Mouse (Mus musculus): Measurements from ENCODE around the gene Wdfy2. TPM values are rescaled to one million over a fixed set of nuclear protein-coding genes. Genes with fewer than 3 reads are reported as not detected.

The Wdfy2 gene
- total and polyA plus RNA-seq, 2 experiments = 6.1 to 10.7 TPM

DNA sequence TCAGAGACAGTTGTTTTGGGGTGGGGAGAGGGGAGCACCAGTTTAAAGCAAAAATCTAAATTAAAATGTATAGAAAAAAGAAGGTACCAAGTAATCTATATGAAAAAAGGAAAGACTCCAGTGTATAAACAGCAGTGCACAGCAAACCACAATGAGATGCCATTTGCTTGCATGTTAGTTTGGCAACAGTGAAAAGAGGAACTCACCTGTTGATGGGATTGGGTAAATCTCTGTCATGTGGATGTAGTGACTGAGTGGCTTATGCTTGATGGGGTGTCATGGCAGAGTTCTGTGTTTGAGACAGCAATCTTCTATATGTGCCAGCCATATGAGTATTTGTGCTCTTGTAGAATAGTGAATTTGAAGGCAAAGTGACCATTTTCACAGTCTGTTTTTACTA lies 85.2 kb downstream of the Wdfy2 start:
- Histone ChIP-seq H3K4me3 (ENCODE audit: insufficient read depth, low read depth, low read length) (no peak overlapping the region), H3K79me2 (ENCODE audit: control insufficient read depth, insufficient read depth, low read length) (no peaks in the 10 kb centered on the region), H3K9ac (ENCODE audit: low read depth, low read length) (no peak overlapping the region), H3K27ac (replicated peaks; ENCODE audit: insufficient read depth, low read depth, low read length) (no peak overlapping the region), H3K27me3 (ENCODE audit: control insufficient read depth, insufficient read depth, low read length) (no peaks in the 10 kb centered on the region), H3K4me1 (ENCODE audit: control insufficient read depth, insufficient read depth, low read length) (peaks cover 10% of the 10 kb centered on the region), H3K36me3 (ENCODE audit: control insufficient read depth, insufficient read depth, low read length) (no peaks in the 10 kb centered on the region; the same call in 1 of the 2 replicates)
- no peak for TF ChIP-seq CTCF (IDR thresholded peaks at IDR 0.05; ENCODE audit: low read depth, low read length)
- TF ChIP-seq POLR2A (IDR thresholded peaks at IDR 0.05; ENCODE audit: extremely low read depth, insufficient read depth, low read length) = no peak
- DNase-seq (ENCODE audit: extremely low read depth, low read depth, low spot score) = no peak

DNA sequence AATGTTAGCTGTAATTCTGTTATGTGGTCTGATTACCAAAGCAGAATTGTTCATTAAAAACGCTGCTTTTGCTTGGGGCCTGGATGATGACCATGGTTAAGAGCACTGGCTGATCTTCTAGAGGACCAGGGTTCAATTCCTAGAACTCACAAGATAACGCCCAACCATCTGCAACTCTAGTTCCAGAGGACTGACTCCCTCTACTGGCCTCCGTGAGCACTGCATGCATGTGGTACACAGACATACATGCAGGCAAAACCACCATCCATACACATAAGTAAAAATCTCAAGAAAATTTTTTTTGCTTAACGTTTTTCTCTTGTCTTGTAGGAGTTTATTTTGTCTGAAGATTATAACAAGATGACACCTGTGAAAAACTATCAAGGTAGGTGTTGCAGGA lies 87.3 kb downstream of the Wdfy2 start:
- Histone ChIP-seq H3K27me3 (ENCODE audit: control insufficient read depth, insufficient read depth, low read length) (no peaks in the 10 kb centered on the region), H3K4me1 (ENCODE audit: control insufficient read depth, insufficient read depth, low read length) (peaks cover 10% of the 10 kb centered on the region), H3K36me3 (ENCODE audit: control insufficient read depth, insufficient read depth, low read length) (peaks cover 8% of the 10 kb centered on the region; the same call in 1 of the 2 replicates), H3K9ac (ENCODE audit: low read depth, low read length) (no peak overlapping the region), H3K4me3 (ENCODE audit: insufficient read depth, low read depth, low read length) (no peak overlapping the region), H3K27ac (replicated peaks; ENCODE audit: insufficient read depth, low read depth, low read length) (no peak overlapping the region), H3K79me2 (ENCODE audit: control insufficient read depth, insufficient read depth, low read length) (no peaks in the 10 kb centered on the region)
- peak; percentile 46; the same call in 1 of the 2 replicates for TF ChIP-seq CTCF (IDR thresholded peaks at IDR 0.05; ENCODE audit: low read depth, low read length)
- no peak for TF ChIP-seq POLR2A (IDR thresholded peaks at IDR 0.05; ENCODE audit: extremely low read depth, insufficient read depth, low read length)
- DNase-seq (ENCODE audit: extremely low read depth, low read depth, low spot score) = no peak
- 89% methylated on average over 4 of the region's 4 CpGs for whole genome bisulfite sequencing

DNA sequence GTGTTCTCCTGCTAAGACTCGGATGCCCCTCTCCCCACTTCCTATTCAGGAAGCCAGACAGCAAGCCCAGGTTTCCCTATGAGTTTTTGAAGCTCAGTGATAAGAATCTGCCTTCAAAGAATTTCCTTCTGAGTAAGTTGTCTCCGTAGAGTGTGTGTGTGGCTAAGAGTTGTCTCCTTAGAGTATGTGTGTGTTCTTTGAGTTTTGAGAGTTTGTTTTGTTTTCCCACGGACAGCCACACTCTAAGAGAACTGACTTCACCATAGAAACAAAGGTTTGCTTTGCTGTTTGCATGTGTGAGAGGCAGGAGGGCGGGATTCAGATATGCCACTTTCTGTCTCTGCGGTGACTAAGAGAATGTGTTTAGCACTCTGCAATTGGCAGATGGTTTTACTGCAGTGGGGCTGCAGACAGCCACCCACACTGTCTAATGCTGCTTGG lies 90.6 kb downstream of the Wdfy2 start:
- no peaks in the 10 kb centered on the region for H3K4me1 ChIP-seq (ENCODE audit: control insufficient read depth, insufficient read depth, low read length)
- no peak overlapping the region for H3K27ac ChIP-seq (replicated peaks; ENCODE audit: insufficient read depth, low read depth, low read length)
- H3K79me2 ChIP-seq (ENCODE audit: control insufficient read depth, insufficient read depth, low read length) = no peaks in the 10 kb centered on the region
- H3K27me3 ChIP-seq (ENCODE audit: control insufficient read depth, insufficient read depth, low read length) = no peaks in the 10 kb centered on the region
- TF ChIP-seq POLR2A (IDR thresholded peaks at IDR 0.05; ENCODE audit: extremely low read depth, insufficient read depth, low read length) = no peak
- TF ChIP-seq CTCF (IDR thresholded peaks at IDR 0.05; ENCODE audit: low read depth, low read length) = no peak
- peaks cover 11% of the 10 kb centered on the region; the same call in 1 of the 2 replicates for H3K36me3 ChIP-seq (ENCODE audit: control insufficient read depth, insufficient read depth, low read length)
- DNase-seq (ENCODE audit: extremely low read depth, low read depth, low spot score) = no peak
- no peak overlapping the region for H3K9ac ChIP-seq (ENCODE audit: low read depth, low read length)
- WGBS = 78% methylated on average over 5 of the region's 5 CpGs
- no peak overlapping the region for H3K4me3 ChIP-seq (ENCODE audit: insufficient read depth, low read depth, low read length)

DNA sequence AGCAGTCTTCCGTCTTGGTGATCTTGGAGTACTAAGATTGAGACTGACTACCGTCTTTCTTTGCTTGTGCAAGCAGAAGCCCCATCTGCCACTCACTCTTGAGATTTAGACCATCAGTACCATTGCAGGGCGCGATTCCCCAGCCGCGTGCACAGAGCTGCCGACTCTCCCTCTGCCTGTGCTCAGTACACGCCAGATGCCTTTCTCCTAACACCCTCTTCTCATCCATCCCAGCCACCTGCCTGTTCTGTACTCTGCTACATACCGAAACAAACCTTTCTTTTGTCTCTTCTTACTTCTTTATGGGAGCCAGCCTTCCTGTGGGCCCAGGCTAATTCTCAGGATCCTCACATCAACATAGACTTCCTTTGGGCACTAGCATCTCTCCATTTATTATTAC lies 97.9 kb downstream of the Wdfy2 start:
- Histone ChIP-seq H3K4me1 (ENCODE audit: control insufficient read depth, insufficient read depth, low read length) (no peaks in the 10 kb centered on the region), H3K4me3 (ENCODE audit: insufficient read depth, low read depth, low read length) (no peak overlapping the region), H3K36me3 (ENCODE audit: control insufficient read depth, insufficient read depth, low read length) (peaks cover 17% of the 10 kb centered on the region; the same call in 1 of the 2 replicates), H3K79me2 (ENCODE audit: control insufficient read depth, insufficient read depth, low read length) (no peaks in the 10 kb centered on the region), H3K27me3 (ENCODE audit: control insufficient read depth, insufficient read depth, low read length) (no peaks in the 10 kb centered on the region), H3K9ac (ENCODE audit: low read depth, low read length) (no peak overlapping the region), H3K27ac (replicated peaks; ENCODE audit: insufficient read depth, low read depth, low read length) (no peak overlapping the region)
- TF ChIP-seq CTCF (IDR thresholded peaks at IDR 0.05; ENCODE audit: low read depth, low read length) (no peak), POLR2A (IDR thresholded peaks at IDR 0.05; ENCODE audit: extremely low read depth, insufficient read depth, low read length) (no peak)
- DNase-seq (ENCODE audit: extremely low read depth, low read depth, low spot score) = no peak
- WGBS = 92% methylated on average over 9 of the region's 9 CpGs

DNA sequence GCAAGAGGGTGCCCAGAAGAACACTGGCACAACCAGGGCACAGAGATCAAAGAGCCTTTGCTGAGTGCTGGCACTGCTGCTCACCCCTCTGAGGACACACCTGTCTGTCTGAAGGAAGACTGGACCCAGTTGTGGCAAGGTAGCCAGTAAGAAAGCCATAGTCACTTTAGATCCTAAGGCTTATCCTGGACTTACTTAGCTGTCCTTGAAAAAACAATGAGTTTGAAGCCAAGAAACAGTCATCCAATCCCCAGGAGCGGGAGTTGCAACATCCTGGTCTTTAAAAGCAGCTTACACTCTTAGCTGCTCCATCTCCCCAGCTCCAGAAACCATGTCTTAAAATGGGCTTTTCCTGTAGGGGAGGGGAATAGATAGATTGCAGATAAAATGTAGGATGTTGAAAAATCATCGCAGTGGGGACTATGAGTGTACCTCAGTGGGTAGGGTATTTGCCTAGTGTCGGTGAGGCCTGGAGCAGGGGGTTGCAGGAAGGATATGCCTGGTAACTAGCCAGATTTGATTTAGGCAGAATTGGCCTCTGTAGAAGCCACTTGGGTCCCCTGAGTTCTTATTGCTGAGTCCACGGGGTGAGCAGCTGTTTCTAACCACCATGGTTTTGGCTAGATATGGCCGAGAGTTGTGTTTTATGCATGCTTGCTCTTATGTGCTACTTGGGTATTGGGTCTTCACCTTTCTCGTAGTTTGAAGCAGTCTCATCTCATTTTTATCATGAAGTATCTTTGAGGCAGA lies 99.3 kb downstream of the Wdfy2 start:
- Histone ChIP-seq H3K4me3 (ENCODE audit: insufficient read depth, low read depth, low read length) (no peak overlapping the region), H3K27me3 (ENCODE audit: control insufficient read depth, insufficient read depth, low read length) (no peaks in the 10 kb centered on the region), H3K9ac (ENCODE audit: low read depth, low read length) (no peak overlapping the region), H3K27ac (replicated peaks; ENCODE audit: insufficient read depth, low read depth, low read length) (no peak overlapping the region), H3K36me3 (ENCODE audit: control insufficient read depth, insufficient read depth, low read length) (peaks cover 14% of the 10 kb centered on the region; the same call in 1 of the 2 replicates), H3K79me2 (ENCODE audit: control insufficient read depth, insufficient read depth, low read length) (no peaks in the 10 kb centered on the region), H3K4me1 (ENCODE audit: control insufficient read depth, insufficient read depth, low read length) (no peaks in the 10 kb centered on the region)
- WGBS = 91% methylated on average over 6 of the region's 6 CpGs
- DNase-seq (ENCODE audit: extremely low read depth, low read depth, low spot score) = no peak
- TF ChIP-seq POLR2A (IDR thresholded peaks at IDR 0.05; ENCODE audit: extremely low read depth, insufficient read depth, low read length) (no peak), CTCF (IDR thresholded peaks at IDR 0.05; ENCODE audit: low read depth, low read length) (no peak)

DNA sequence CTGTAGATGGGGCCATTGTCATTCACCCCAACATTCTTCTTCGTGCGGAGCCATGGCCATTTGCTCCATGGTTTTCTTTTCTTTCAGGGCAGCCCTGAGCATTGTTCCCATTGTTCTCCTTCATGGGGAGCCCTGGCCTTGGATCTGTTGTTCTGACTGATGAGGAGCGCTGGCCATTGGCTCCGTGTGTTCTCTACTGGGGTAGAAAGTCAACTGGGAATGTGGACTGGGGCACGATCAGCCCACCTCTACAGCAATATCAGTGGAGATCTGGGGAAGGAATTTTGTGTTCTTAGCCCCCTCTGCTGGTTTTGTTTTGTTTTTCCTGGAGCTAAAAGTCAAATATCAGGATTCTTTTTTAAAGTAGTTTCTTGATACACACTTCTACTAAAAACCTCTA lies 100.2 kb downstream of the Wdfy2 start:
- Histone ChIP-seq H3K79me2 (ENCODE audit: control insufficient read depth, insufficient read depth, low read length) (no peaks in the 10 kb centered on the region), H3K4me1 (ENCODE audit: control insufficient read depth, insufficient read depth, low read length) (no peaks in the 10 kb centered on the region), H3K36me3 (ENCODE audit: control insufficient read depth, insufficient read depth, low read length) (peaks cover 17% of the 10 kb centered on the region; the same call in 1 of the 2 replicates), H3K9ac (ENCODE audit: low read depth, low read length) (no peak overlapping the region), H3K27me3 (ENCODE audit: control insufficient read depth, insufficient read depth, low read length) (no peaks in the 10 kb centered on the region), H3K27ac (replicated peaks; ENCODE audit: insufficient read depth, low read depth, low read length) (no peak overlapping the region), H3K4me3 (ENCODE audit: insufficient read depth, low read depth, low read length) (no peak overlapping the region)
- DNase-seq (ENCODE audit: extremely low read depth, low read depth, low spot score) = no peak
- TF ChIP-seq CTCF (IDR thresholded peaks at IDR 0.05; ENCODE audit: low read depth, low read length) (0 out of 2 replicates have a peak, but pooled peaks have one; percentile 17), POLR2A (IDR thresholded peaks at IDR 0.05; ENCODE audit: extremely low read depth, insufficient read depth, low read length) (no peak)
- WGBS = 84% methylated on average over 5 of the region's 5 CpGs

All from liver, adult 2 months (tissue).